Mouse (Mus musculus) ES-E14 (cell line): ENCODE results near the gene Cdk4.

Experiments
- HCFC1 ChIP-seq: IDR thresholded peaks from 2 replicates; pipeline ENCODE4 v1.6.1; 2012; ENCODE audit warnings: low read length, inconsistent platforms, borderline replicate concordance; ENCODE audit not compliant: insufficient read depth
- MAFK ChIP-seq: IDR thresholded peaks from 2 replicates; pipeline ENCODE4 v1.6.1; 2014; ENCODE audit warnings: mild to moderate bottlenecking, low read depth, low read length, inconsistent platforms; ENCODE audit not compliant: insufficient read depth
- ZC3H11A ChIP-seq: IDR thresholded peaks from 2 replicates; pipeline ENCODE4 v1.6.1; 2012; ENCODE audit warnings: low read depth, mild to moderate bottlenecking, inconsistent platforms, low read length, borderline replicate concordance

DNA sequence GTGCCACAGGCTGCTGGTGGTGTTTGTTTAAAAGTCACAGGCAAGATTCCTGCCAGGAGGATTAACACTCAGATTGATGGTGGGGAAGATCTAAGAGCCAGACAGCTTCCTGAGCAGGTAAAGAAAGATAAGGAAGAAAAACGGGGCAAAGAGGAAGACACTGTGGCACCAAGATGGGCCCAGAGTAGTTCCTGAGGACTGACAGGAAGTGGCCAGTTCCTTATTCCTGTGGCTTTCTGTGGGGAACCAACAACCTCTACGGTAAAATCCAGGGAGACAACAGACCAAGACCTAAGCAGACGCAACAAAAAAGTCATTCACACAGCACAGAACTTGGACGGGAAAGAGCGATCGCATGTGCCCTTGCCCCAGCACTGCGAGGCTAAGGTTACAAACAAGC lies 40.3 kb downstream of the Cdk4 start:
- TF ChIP-seq HCFC1, result no peak
- no peak for TF ChIP-seq MAFK
- no peak for TF ChIP-seq ZC3H11A
